Mouse (Mus musculus) granulocyte monocyte progenitor cell, adult 5-6 weeks (primary cell): ENCODE data around the gene Prim1. TPM values are rescaled to one million over a fixed set of nuclear protein-coding genes. Genes with fewer than 3 reads are reported as not detected.
"Not testable (repeated sequence)": the region's sequence is repeated elsewhere in the genome, so short reads cannot be mapped to it uniquely, and the experiment has no call there.

Source experiments
- ATAC-seq: replicated peaks from 2 replicates; pipeline ENCODE4 v1.8.0; 2016; ENCODE audit warnings: mild to moderate bottlenecking, moderate TSS enrichment, inconsistent platforms; ENCODE audit not compliant: poor library complexity, severe bottlenecking
- total RNA-seq, 2 experiments: library from RNA; stranded (forward) in 1 of 2; stranded (reverse) in 1 of 2; fragments of 200-712, 200-1000 nt in 1 of 2; fragments of >200 nt in 1 of 2; fragmentation: Nextera tagmentation in 1 of 2; gene quantifications; 2 replicates each; pipeline ENCODE4 v1.2.3; 2014 to 2017

Prim1 gene
- total RNA-seq, 2 experiments from 2014 or later: 124 to 132 TPM

DNA sequence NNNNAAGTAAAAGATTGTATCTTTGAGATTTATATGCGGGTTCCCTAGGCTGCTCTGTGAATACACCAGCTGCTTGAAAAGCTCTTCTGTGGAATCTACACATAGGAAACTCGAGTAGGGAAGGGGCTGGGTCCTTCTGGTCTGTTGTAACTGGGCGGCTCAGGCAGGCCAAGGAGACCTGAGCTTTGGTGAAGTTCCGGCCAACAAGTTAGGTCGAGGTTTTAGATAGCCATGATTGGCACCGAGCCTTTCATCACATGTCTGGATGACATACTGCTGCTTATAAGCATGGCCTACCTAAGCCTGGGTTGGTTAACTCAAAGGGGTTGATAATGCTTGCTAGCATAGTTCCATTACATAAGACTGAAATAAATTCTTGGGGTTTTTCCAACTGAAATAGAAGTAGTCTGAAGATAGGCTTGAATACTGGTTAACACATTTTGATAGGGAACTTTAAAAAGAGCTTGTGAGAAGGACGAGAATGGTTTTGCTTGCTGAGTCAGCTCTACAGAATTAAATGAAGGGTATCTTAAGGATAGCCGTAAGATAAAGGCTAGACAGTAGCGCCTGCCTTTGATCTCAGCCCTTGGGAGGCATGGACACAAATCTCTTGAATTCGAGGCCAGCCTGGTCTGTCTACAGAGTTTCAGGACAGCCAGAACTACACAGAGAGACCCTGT is 21.9 kb downstream of the Prim1 start:
- ATAC-seq: peak; percentile 47

- no peak for ATAC-seq
Observed at GRCm38 (mm10) chr10:128037921-128038320, 23.0 kb downstream of the Prim1 start.

DNA sequence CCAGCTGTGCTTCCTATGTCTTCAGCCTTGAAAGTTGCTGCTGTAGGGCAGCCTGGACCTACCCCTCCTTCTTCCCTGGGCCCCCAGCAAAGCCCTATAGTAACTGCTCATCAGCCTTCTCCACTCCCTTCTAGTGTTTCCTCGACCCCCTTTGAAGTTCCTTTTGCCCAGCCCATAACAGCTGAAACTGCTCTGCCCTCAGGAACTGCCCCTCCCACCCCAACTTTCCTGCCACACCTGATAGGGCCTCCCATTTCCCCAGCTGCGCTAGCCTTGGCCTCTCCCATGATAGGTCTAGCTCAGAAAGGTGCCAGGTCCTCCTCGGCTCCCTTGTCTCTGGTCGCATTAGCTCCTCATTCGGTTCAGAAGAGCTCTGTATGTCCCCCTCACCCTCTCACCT is 24.2 kb downstream of the Prim1 start:
- no peak for ATAC-seq

GRCm38 (mm10) chr10:128039858-128040257 is 24.9 kb downstream of the Prim1 start:
- no peak for ATAC-seq

GRCm38 (mm10) chr10:128040293-128040692 is 25.3 kb downstream of the Prim1 start:
- no peak for ATAC-seq

DNA sequence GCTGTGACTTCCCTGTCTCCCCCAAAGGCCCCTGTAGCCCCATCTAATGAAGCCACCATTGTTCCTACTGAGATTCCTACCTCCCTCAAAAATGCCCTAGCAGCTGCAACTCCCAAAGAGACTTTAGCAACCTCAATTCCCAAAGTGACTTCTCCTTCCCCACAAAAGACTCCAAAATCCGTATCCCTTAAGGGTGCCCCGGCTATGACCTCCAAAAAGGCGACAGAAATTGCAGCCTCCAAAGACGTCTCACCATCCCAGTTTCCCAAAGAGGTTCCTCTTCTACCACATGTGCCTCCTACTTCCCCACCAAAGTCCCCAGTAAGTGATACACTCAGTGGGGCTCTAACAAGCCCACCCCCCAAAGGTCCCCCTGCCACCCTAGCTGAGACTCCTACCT is 26.7 kb downstream of the Prim1 start:
- ATAC-seq: no peak

GRCm38 (mm10) chr10:128042466-128042865 is 27.5 kb downstream of the Prim1 start:
- ATAC-seq: no peak

GRCm38 (mm10) chr10:128043041-128043835 is 28.3 kb downstream of the Prim1 start:
- no peak for ATAC-seq

DNA sequence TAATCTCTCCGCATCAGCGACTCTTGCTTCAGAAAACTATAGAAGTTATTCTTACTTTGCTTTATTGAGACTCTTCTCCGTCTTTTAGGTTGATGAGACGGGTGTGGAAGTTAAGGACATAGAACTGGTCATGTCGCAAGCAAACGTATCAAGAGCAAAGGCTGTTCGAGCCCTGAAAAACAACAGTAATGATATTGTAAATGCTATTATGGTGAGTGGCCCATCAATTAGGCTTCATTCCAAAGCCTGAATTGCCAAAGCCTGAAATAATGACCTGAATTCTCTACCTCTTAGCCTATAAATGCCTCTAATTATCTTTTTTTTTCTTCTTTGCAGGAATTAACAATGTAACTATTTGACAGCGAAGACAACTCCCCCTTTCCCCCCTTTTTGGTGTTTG is 33.2 kb downstream of the Prim1 start:
- no peak for ATAC-seq

DNA sequence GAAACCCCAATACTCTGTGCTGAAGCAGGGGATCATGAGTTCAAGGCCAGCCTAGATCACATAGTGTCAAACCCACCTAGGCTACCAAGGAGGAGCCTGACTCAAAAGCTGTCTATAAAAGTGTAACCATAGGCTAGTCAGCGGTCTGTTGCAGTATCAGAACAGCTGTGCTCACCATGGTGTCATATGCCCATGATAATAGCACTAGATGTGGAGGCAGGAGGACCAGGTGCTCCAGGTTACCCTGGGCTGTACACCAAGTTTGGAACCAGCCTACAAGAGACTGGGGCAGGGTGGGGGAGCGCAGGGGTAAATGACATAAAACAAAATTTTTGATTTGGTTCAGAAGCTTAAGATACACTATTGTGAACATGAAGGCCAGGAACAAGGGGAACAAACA is 34.8 kb downstream of the Prim1 start:
- no peak for ATAC-seq

DNA sequence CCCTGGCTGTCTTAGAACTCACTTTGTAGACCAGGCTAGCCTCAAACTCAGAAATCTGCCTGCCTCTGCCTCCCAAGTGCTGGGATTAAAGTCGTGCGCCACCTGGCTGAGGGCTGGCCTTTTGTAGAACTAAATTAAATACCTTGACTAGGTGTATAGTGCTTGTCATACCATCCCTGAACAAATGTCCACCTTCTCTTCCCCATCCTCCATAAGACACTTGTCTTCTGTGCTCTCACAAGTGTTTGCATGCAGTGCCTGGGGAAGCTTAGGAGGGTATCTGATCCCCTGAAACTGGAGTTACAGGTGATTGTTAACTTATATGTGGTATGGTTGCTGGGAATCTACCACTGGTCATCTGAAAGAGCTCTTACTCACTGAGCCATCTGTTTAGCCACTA is 35.4 kb downstream of the Prim1 start:
- no peak for ATAC-seq

DNA sequence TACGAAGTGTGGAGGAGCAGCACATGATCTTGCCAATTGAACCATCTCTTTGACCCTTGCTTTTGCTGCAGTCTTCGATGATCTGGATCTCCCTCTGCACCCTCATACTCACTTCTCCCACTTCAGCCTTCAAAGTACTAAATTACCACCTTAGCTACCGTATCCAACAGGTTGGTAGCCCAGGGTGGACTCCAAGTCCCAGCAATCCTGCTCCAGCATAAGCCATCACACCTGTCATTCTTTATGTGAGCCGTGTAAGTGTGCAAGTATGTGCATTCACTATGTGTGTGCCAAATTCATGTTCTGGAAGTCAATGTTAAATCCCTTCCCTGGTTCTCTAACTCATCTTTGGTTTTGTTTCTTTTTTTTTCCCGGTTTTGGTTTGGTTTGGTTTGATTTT is 36.6 kb downstream of the Prim1 start:
- no peak for ATAC-seq

DNA sequence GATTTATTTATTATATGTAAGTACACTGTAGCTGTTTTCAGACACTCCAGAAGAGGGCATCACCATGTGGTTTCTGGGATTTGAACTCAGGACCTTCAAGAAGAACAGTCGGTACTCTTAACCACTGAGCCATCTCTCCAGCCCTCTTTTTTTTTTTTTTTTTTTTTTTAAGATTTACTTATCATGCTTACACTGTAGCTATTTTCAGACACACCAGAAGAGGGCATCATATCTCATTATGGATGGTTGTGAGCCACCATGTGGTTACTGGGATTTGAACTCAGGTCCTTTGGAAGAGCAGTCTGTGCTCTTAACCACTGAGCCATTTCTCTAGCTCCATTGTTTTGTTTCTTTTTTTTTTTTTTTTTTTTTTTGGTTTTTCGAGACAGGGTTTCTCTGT is 37.2 kb downstream of the Prim1 start:
- not testable (repeated sequence) for ATAC-seq

DNA sequence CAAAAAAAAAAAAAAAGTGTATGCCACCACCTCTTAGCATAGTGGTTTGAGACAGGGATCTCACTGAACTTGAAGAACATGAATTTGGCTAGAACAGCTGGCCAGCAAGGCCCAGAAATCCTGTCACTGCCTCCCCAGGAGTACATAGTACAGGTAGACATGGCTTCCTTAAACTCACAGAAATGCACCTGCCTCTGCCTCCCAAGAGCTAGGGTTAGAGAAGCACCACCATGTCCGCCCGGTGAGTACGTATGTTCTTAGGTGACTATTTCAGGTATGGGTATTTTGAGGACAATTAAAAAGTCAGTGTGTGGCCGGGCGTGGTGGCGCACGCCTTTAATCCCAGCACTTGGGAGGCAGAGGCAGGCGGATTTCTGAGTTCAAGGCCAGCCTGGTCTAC is 38.0 kb downstream of the Prim1 start:
- no peak for ATAC-seq

DNA sequence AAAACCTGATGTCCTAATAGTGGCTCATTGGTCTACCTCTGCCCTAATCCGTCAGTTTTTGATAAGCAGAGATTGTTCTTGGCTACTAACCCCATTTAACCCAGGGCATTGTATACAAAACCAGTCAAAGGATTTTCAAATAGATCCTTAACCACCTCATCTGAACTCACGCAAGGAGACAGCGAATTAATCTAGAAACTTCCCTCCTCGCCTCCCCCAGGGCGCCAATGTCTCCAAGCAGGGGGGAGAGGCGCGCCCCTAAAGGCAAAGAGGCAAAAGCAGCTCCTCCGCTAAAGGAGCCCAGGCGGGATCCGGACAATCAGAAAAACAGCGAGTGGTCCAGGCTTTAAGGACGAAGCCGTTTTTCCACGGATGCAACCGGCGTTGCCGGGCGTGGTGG is 43.2 kb downstream of the Prim1 start:
- ATAC-seq: peak; percentile 1; the same call in 1 of the 2 replicates

DNA sequence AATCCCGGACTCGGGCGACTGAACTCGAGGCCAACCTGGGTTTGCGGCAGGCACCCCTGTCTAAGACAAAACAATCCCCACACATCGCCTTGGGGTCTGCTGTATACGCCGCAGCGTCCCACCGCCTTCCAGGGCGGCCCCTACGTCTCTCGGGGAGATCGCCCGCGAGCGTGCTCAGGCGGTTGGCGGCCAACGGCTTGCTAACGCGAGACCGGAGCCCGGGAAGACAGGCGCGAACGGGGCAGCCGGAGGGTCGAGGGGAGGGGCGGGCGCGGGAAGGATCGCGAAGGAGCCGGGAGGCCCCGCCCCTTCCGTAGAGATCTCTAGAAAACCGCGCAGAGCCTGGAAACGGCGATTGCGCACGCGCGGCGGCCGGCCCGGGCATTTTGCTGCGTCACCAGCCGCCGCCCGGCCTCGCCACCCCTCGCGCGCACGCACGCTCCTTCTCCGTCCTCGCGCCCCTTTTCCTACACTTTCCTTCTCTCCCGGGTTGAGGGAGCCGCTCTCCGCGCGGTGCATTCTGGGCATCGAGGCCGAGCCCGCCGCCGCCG is 43.7 kb downstream of the Prim1 start, which contains the start of gene Ptges3:
Gene Ptges3, plus strand, starts transcription at position 354 of the 551 bp plus-strand sequence.
- ATAC-seq: peak; percentile 82

DNA sequence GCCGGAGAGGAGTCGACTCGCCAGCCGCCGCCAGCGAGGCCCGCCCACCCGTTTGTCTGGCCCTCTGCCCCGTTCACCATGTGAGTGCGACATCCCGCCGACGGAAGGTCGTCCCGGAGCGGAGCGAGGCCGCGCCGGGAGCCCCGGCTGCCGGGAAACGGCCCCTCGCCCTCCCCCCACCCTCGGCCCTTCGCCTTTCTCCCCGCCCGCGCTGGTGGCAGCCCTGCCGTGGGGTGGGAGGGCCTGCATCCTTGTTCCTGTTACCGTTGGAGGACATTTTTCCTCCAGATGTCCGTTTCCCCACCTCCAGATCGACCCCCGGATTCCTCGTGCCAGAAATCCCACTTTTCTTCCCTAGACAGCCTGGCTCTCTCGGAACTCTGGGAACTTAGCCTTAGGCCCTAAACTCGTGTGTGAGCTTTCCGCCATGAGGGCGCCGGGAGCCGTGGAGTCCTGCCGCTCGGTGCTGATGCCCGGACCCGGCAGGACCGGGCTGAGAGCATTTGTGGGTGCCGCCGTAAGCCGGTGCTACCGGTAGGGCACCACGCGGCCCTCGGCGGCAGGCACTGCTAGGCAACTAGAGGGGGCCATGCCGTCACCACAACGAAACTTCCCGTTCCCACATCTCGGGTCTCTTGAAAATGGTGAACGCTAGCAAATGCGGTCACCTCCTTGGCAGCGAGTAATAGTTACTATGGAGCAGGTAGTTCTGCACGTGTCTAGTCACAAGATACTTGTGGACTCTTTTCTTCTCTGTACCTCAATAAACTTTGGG is 44.4 kb downstream of the Prim1 start:
- peak; percentile 67 for ATAC-seq

- no peak for ATAC-seq
Observed at GRCm38 (mm10) chr10:128061109-128061508, 46.1 kb downstream of the Prim1 start.

DNA sequence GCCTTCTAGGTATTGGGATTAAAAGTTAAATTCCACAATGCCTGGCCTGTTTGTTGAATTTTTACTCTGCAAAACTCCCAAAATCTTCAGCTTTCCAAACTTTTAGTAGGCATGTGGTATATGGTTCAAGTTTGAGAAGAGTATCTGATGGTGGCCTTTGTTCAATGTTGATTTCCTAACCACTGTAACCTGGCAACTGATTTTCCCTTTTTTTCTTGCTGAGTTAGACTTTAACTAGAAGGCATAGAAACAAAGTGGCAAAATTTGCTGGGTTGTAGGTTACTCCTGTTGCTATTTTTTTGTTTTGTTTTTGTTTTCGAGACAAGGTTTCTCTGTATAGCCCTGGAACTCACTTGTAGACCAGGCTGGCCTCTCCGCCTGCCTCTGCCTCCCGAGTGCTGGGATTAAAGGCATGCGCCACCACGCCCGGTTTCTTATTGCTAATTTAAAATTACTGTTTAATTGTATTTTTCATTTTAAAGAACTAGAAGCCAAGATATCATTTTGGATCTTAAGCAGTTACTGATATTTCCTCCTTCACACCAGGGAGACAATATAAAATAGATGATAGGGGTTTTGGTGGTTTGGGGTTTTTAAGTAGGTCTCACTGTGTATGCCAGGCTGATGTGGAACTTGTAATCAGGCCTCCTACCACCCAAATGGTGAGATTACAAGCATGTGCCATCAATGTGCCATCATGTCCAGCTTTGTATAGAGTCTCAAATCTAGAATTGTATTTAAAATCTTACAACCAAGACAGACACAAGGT is 47.4 kb downstream of the Prim1 start:
- no peak for ATAC-seq

DNA sequence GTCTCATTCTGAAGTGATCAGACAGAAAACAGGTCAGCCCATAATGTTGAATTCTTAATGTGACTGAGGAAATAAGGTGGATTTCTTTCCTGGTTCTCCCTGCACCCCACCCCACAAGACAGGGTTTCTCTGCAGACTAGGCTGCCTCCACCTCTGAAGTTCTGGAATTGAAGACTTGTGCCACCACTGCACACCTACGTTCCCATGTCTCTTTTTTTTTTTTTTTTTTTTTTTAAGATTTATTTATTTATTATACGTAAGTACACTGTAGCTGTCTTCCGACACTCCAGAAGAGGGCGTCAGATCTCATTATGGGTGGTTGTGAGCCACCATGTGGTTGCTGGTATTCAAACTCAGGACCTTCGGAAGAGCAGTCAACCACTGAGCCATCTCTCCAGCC is 51.1 kb downstream of the Prim1 start:
- ATAC-seq: no peak
